Mouse (Mus musculus) ES-Bruce4 (cell line): Measurements from ENCODE around the gene E130311K13Rik.

ENCODE experiments used
- CTCF ChIP-seq: IDR thresholded peaks from one replicate; pipeline ENCODE4 v1.8.1; 2011; ENCODE audit warnings: low read depth, low read length
- EP300 ChIP-seq: IDR thresholded peaks from 2 replicates; pipeline ENCODE4 v1.6.1; 2011; ENCODE audit warnings: low read depth, low read length; ENCODE audit not compliant: insufficient read depth
- POLR2A ChIP-seq: IDR thresholded peaks from one replicate; pipeline ENCODE4 v1.8.1; 2011; ENCODE audit warnings: low read length; ENCODE audit not compliant: insufficient read depth

- TF ChIP-seq CTCF: no peak
- TF ChIP-seq POLR2A: no peak
- TF ChIP-seq EP300: no peak
These were observed 29.2 kb downstream of the E130311K13Rik start for GRCm38 (mm10) chr3:63900021-63900571.
